Mouse (Mus musculus) C2C12 (cell line): ENCODE data around the gene Hist1h1c.

ENCODE experiments used
- CTCF ChIP-seq: IDR thresholded peaks from one replicate; pipeline ENCODE4 v1.5.1; 2011; ENCODE audit not compliant: control insufficient read depth, insufficient read depth, insufficient read length
- MAX ChIP-seq: IDR thresholded peaks from one replicate; pipeline ENCODE4 v1.6.1; 2011; ENCODE audit warnings: mild to moderate bottlenecking, control low read depth
- MYOG ChIP-seq: IDR thresholded peaks from one replicate; pipeline ENCODE4 v1.6.1; 2011; ENCODE audit not compliant: control insufficient read depth, insufficient read length; ENCODE audit errors: extremely low read depth

DNA sequence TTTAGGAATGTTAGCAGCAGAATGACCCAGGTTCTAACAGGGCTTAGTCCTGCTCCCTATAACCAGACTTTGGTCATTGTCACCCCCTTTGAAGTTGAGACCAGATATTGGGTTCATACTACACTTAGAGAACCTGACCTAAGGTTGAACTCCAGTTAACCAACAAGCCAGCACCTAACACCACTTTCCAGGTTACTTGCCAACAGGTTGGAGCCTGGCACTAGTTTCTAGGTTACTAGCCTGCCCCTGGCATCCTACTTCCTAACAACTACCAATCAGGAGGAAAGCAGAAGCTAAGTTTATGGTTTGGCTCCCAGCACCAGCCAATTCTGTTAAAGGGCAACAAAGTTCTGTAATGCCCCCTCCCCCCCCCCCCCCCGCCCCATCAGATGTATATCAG lies 13.4 kb upstream of the Hist1h1c start:
- TF ChIP-seq CTCF (no peak), MAX (no peak), MYOG (no peak)
